Mouse (Mus musculus) ES-E14 (cell line): Measurements from ENCODE around the gene Atp1b3.

Experiments used
- CHD2 ChIP-seq: IDR thresholded peaks from 2 replicates; pipeline ENCODE4 v1.6.1; 2014; ENCODE audit warnings: mild to moderate bottlenecking, low read depth, low read length, inconsistent platforms
- HCFC1 ChIP-seq: IDR thresholded peaks from 2 replicates; pipeline ENCODE4 v1.6.1; 2012; ENCODE audit warnings: low read length, inconsistent platforms, borderline replicate concordance; ENCODE audit not compliant: insufficient read depth
- MAFK ChIP-seq: IDR thresholded peaks from 2 replicates; pipeline ENCODE4 v1.6.1; 2014; ENCODE audit warnings: mild to moderate bottlenecking, low read depth, low read length, inconsistent platforms; ENCODE audit not compliant: insufficient read depth
- ZC3H11A ChIP-seq: IDR thresholded peaks from 2 replicates; pipeline ENCODE4 v1.6.1; 2012; ENCODE audit warnings: low read depth, mild to moderate bottlenecking, inconsistent platforms, low read length, borderline replicate concordance

GRCm38 (mm10) chr9:96382756-96383155, 18.5 kb upstream of the Atp1b3 start:
- TF ChIP-seq ZC3H11A (no peak), HCFC1 (no peak), MAFK (no peak), CHD2 (no peak)
